Mouse (Mus musculus) midbrain, embryonic 16.5 days (tissue): ENCODE measurements around the gene Ltn1. TPM values are rescaled to one million over a fixed set of nuclear protein-coding genes. Genes with fewer than 3 reads are reported as not detected.

Experiments
- ATAC-seq: fragments of 200-750 bp; cut with Nextera tagmentation; 2 replicates; pipeline ENCODE4 v1.8.0; 2017; ENCODE audit warnings: moderate TSS enrichment
- H3K27ac ChIP-seq: fragments of 300-500 bp; sonication (generic); 2 replicates; pipeline ENCODE4 v1.5.1; 2014; ENCODE audit warnings: mild to moderate bottlenecking, low read length, mixed read lengths
- H3K27me3 ChIP-seq: fragments of 300-500 bp; sonication (generic); 2 replicates; pipeline ENCODE4 v1.6.1; 2014; ENCODE audit warnings: low read depth, low read length, mixed read lengths; ENCODE audit not compliant: control insufficient read depth, insufficient read depth
- H3K36me3 ChIP-seq: fragments of 300-500 bp; sonication (generic); 2 replicates; pipeline ENCODE4 v1.6.1; 2014; ENCODE audit warnings: mild to moderate bottlenecking, low read length, moderate library complexity, mixed read lengths; ENCODE audit not compliant: control insufficient read depth, insufficient read depth
- H3K4me1 ChIP-seq: fragments of 300-500 bp; sonication (generic); 2 replicates; pipeline ENCODE4 v1.6.1; 2014; ENCODE audit warnings: mild to moderate bottlenecking, low read length, mixed read lengths; ENCODE audit not compliant: control insufficient read depth, insufficient read depth
- H3K4me2 ChIP-seq: fragments of 300-500 bp; sonication (generic); 2 replicates; pipeline ENCODE4 v1.6.1; 2014; ENCODE audit warnings: mild to moderate bottlenecking, low read length, mixed read lengths
- H3K4me3 ChIP-seq: fragments of 300-500 bp; sonication (generic); 2 replicates; pipeline ENCODE4 v1.5.1; 2014; ENCODE audit warnings: low read depth, mild to moderate bottlenecking, low read length, moderate library complexity, mixed read lengths
- H3K9ac ChIP-seq: fragments of 300-500 bp; sonication (generic); 2 replicates; pipeline ENCODE4 v1.6.1; 2014; ENCODE audit warnings: low read depth, low read length, mixed read lengths
- H3K9me3 ChIP-seq: fragments of 300-500 bp; sonication (generic); replicated peaks from 2 replicates; pipeline ENCODE4 v1.6.1; 2014; ENCODE audit warnings: mild to moderate bottlenecking, low read length, mixed read lengths; ENCODE audit not compliant: control insufficient read depth, poor library complexity, severe bottlenecking
- WGBS: fragments of 180-500 bp; shearing (Covaris S2); extraction: QIAGEN DNeasy Blood & Tissue Kit; methylation state at CpG from one replicate; pipeline ENCODE4 v1.1.7; 2014; 5-methylcytosine and 5-hydroxymethylcytosine counted together
- polyA plus RNA-seq: library from polyadenylated mRNA; unstranded; fragments of >200 nt; fragmentation: Nextera tagmentation; extraction: Ambion mirVana; gene quantifications from 2 replicates; pipeline ENCODE4 v1.2.1, GENCODE M21; 2015

The Ltn1 gene
- polyA plus RNA-seq, 1 experiment from 2014 or later = 23.7 TPM

DNA sequence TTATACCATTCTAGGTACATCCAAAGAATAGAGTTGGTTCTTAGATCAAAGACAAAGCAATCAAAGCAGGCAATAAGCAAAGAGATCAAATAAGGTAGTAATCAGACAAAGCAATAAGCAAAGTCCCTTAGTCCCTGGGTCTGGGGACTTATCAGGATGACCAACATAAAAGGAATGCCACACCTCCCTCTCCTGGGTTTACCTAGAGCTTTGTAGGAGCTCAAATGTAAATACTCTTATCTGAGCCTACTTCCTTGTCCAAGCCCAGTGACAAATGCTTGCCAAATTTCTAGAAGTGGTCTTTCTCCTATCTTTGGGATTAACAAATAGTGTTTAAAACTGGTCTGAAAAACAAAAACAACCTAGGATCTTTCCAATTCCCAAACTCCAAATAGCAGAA is 10.8 kb upstream of the Ltn1 start:
- peaks cover 15% of the 10 kb centered on the region for H3K4me1 ChIP-seq
- no peaks in the 10 kb centered on the region for H3K9me3 ChIP-seq
- no peak overlapping the region for H3K9ac ChIP-seq
- ATAC-seq = no peak
- no peak overlapping the region for H3K27ac ChIP-seq
- H3K4me2 ChIP-seq = no peak overlapping the region
- H3K36me3 ChIP-seq = no peaks in the 10 kb centered on the region
- H3K4me3 ChIP-seq = no peak overlapping the region
- H3K27me3 ChIP-seq = no peaks in the 10 kb centered on the region

DNA sequence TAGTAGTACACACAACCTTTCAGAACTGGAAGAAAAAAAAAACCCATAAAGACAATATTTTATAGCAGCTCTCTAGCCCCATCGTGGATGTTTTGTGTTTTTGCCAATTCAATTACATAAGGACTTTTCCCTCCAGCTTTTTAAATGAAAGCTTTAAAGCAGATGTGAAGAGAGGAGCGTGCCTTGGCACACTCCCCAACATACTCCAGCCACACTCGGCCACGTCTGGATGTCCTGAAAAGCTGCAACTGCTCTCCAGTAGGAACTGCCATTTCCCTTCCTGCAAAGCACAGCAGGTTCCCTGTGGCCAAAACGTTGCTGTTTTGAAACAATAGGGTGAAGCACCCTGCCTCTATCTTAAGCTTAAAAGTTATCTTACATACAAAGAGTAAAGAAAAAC is 9.9 kb upstream of the Ltn1 start:
- no peaks in the 10 kb centered on the region for H3K27me3 ChIP-seq
- WGBS = 63% methylated on average over 5 of the region's 5 CpGs

DNA sequence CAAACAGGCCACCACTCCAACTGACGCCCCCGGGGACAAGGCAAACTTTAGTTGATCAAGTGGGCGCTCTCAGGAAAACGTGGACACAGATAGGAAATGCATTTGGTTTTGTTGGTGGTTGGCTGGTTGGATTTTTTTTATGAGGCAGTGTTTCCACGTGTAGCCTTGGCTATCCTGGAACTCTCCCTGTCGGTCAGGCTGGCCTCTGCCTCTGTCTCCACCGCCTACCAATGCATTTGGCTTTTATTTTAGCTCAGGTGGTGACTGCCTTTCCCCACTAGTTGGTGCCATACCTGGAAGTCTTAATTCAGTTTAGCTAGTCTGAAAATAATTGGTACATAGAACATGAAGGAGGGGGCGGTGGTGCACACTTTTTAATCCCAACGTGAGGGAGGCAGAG is 8.7 kb upstream of the Ltn1 start:
- peak overlapping the region; percentile 84 for H3K4me3 ChIP-seq
- no peak overlapping the region for H3K27ac ChIP-seq
- H3K9me3 ChIP-seq = no peaks in the 10 kb centered on the region
- peak overlapping the region; percentile 95; the same call in 1 of the 2 replicates for H3K9ac ChIP-seq
- 25% methylated on average over 9 of the region's 9 CpGs for WGBS
- H3K4me2 ChIP-seq = peak overlapping the region; percentile 83
- no peaks in the 10 kb centered on the region for H3K36me3 ChIP-seq
- no peaks in the 10 kb centered on the region for H3K27me3 ChIP-seq
- peaks cover 15% of the 10 kb centered on the region for H3K4me1 ChIP-seq
- no peak for ATAC-seq

More for the DNA sequence above, 9.9 kb upstream of the Ltn1 start:
- Histone ChIP-seq H3K27ac (no peak overlapping the region), H3K4me3 (no peak overlapping the region), H3K4me2 (no peak overlapping the region), H3K4me1 (peaks cover 15% of the 10 kb centered on the region), H3K9ac (no peak overlapping the region), H3K36me3 (no peaks in the 10 kb centered on the region), H3K9me3 (no peaks in the 10 kb centered on the region)
- ATAC-seq = no peak

DNA sequence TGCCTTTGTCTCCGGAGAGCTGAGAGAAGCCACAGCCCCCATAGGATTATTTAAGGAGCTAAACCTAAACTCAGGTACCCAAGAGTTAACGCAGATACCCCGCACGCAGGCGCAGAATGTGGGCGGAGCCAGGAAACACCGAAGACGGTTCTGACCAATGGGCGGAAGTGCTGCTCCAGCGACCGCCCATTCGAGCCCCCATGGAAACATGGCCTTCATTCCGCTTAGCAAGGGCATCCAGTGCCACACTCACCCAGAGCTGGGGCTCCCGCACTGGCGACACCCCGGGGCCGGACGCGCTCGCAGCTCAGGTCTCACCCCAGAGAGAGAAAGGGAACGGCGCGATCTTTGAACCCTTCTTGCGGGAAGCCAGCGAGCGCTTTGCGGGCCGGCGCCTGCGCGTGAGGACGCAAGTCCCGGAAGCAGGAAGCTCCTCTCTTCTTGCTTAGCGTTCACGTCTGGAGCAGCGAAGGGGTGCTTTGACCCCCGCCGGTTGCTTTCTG is 7.8 kb upstream of the Ltn1 start, which contains the start of gene Rwdd2b:
TSS of gene Rwdd2b (minus strand) at position 390 of the 503 bp plus-strand sequence.
- Histone ChIP-seq H3K4me2 (peak within 1 kb of the TSS; percentile 83), H3K27me3 (no peaks in the 10 kb centered on the region), H3K36me3 (no peaks in the 10 kb centered on the region), H3K4me3 (peak within 1 kb of the TSS; percentile 84), H3K9ac (peak within 1 kb of the TSS; percentile 95), H3K9me3 (no peaks in the 10 kb centered on the region), H3K4me1 (peaks cover 15% of the 10 kb centered on the region), H3K27ac (peak within 1 kb of the TSS; percentile 97)
- peak; percentile 97 for ATAC-seq
- 1% methylated on average over 38 of the region's 38 CpGs for WGBS

DNA sequence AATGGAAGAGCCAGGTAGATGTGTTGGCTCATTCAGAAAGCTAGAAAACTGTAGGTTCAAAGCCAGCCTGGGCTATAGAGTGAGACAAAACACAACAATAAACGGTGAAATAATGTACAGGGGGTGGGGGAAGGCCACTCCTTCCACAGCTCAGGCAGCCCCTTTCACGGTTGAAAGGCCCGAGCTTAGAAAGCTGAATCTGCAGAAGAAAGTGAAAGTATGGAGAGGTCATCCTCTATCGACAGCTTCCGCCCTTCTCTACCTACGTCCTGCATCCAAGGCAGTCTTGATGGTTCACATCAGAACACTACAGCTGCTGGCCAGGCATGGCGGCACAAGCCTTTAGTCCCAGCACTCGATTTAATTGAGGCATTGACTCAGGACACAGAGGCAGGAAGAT is 6.3 kb upstream of the Ltn1 start:
- H3K4me2 ChIP-seq = no peak overlapping the region
- no peak for ATAC-seq
- H3K9me3 ChIP-seq = no peaks in the 10 kb centered on the region
- H3K4me1 ChIP-seq = peaks cover 15% of the 10 kb centered on the region
- H3K4me3 ChIP-seq = no peak overlapping the region
- 87% methylated on average over 8 of the region's 8 CpGs for WGBS
- H3K9ac ChIP-seq = no peak overlapping the region
- H3K27ac ChIP-seq = no peak overlapping the region
- no peaks in the 10 kb centered on the region for H3K27me3 ChIP-seq
- H3K36me3 ChIP-seq = no peaks in the 10 kb centered on the region

DNA sequence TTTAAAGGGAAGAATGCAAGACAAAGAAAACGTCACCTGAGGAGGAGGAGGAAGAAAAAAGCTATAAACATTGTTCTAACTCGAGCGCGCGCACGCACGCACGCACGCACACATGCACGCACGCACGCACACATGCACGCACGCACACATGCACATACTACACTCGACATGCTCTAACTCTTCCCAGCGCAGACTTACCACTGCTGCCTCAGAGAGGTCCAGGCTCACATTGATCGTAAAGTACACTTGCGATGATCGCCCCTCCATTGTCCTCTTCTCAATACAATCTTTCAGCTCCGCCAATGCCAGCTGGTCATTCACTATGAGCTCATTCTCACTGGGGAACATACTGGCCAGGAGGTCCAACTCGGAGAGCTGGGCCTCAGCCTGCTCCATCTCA is 4.7 kb upstream of the Ltn1 start:
- no peak overlapping the region for H3K4me2 ChIP-seq
- no peaks in the 10 kb centered on the region for H3K36me3 ChIP-seq
- H3K9ac ChIP-seq = no peak overlapping the region
- H3K9me3 ChIP-seq = no peaks in the 10 kb centered on the region
- no peak overlapping the region for H3K4me3 ChIP-seq
- H3K4me1 ChIP-seq = peaks cover 15% of the 10 kb centered on the region
- 95% methylated on average over 21 of the region's 21 CpGs for WGBS
- H3K27ac ChIP-seq = no peak overlapping the region
- no peaks in the 10 kb centered on the region for H3K27me3 ChIP-seq
- no peak for ATAC-seq

DNA sequence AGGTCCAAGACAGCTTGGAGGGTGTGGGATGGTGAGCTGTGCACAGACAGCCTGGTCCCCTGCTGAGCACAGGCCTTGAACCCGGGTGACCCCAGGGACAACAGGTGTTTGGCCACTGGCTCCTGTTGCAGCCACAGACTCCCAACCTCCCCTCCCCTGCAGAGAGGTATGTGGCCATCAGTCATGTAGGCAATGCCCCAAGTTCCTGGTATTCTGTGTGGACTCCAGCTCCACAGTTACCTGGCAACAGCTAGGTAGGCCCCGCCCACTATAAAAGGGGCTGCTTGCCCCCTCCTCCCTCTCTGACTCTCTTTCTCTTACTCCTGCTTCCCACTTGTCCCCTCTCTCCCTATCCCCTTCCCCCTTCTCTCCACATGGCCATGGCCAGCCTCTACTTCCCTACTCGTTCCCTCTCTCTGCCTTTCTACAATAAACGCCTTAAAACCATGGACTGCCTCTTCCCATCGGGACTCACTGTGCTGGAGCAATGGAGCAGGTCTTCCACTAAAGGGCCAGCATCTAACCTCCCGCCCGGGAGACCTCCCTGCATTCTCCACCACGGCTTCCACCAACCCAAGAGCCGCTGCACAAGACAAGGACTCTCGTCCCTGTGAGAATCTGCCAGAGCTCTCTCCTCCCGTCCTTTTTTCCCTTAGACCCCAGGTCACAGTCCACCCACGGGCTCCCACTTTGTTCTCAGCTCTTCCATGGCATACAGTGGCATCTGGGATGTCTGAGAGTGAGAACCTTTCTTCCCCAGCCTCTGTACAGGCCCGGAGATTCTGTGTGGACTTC is 3.2 kb upstream of the Ltn1 start:
- H3K27me3 ChIP-seq = no peaks in the 10 kb centered on the region
- H3K4me1 ChIP-seq = peaks cover 9% of the 10 kb centered on the region
- H3K27ac ChIP-seq = no peak overlapping the region
- no peak overlapping the region for H3K4me3 ChIP-seq
- no peak for ATAC-seq
- no peaks in the 10 kb centered on the region for H3K9me3 ChIP-seq
- H3K4me2 ChIP-seq = no peak overlapping the region
- no peaks in the 10 kb centered on the region for H3K36me3 ChIP-seq
- H3K9ac ChIP-seq = no peak overlapping the region
- 88% methylated on average over 13 of the region's 13 CpGs for WGBS

DNA sequence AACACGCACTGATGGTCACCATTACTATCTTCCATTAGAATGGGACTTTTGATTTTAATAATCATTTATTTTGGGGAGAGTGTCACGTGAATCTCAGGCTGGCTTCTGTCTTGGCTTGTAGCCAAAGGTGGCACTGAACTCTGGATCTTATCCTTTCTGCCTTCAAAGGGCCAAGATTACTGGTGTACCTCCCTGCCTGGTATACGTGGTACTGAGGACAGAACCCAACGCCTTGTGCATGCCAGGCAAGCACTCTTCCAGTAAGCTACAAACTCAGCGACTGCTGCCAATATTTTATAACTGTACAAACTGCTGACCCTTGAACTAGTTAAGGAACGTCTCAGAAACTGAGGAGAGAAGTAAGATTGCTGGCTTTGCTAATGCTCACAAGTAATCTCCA is 2.5 kb upstream of the Ltn1 start:
- H3K36me3 ChIP-seq = no peaks in the 10 kb centered on the region
- no peak for ATAC-seq
- peaks cover 11% of the 10 kb centered on the region for H3K4me1 ChIP-seq
- H3K27me3 ChIP-seq = no peaks in the 10 kb centered on the region
- H3K9ac ChIP-seq = no peak overlapping the region
- H3K27ac ChIP-seq = no peak overlapping the region
- WGBS = 87% methylated on average over 6 of the region's 6 CpGs
- H3K4me2 ChIP-seq = no peak overlapping the region
- H3K9me3 ChIP-seq = no peaks in the 10 kb centered on the region
- H3K4me3 ChIP-seq = no peak overlapping the region

DNA sequence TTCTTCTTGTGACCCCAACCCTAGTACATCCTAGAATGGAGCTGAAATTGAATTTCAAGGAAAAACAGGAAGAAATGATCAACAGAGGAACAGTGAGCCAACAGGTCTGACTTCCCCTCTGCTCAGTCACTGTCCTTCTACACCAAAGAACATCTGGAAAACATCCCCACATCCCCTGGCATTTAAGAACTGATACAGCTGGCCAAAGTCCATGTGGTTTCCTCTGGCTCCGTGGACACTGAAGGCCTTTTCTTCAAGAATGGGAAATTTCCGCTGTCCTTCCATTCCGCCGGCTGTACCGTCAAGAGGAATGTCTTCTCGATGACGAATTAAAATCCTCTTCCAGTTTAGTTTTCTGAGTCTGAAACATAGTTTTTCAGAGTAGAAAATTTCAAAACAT is 1.9 kb upstream of the Ltn1 start:
- Histone ChIP-seq H3K4me1 (peaks cover 5% of the 10 kb centered on the region), H3K27me3 (no peaks in the 10 kb centered on the region), H3K9ac (no peak overlapping the region), H3K4me3 (no peak overlapping the region), H3K36me3 (no peaks in the 10 kb centered on the region), H3K27ac (no peak overlapping the region), H3K9me3 (no peaks in the 10 kb centered on the region), H3K4me2 (no peak overlapping the region)
- ATAC-seq = no peak
- WGBS = 96% methylated on average over 7 of the region's 7 CpGs
